Mouse (Mus musculus) midbrain, postnatal 0 days (tissue): ENCODE measurements around the gene Fam189a1. TPM values are rescaled to one million over a fixed set of nuclear protein-coding genes. Genes with fewer than 3 reads are reported as not detected.

Source experiments
- ATAC-seq: fragments of 200-750 bp; cut with Nextera tagmentation; 2 replicates; pipeline ENCODE4 v1.8.0; 2017; ENCODE audit warnings: moderate number of reproducible peaks, mild to moderate bottlenecking, moderate TSS enrichment, moderate library complexity; ENCODE audit not compliant: low FRiP score
- DNase-seq: peaks from one replicate; pipeline ENCODE4 v3.0.0-alpha.2; 2015; ENCODE audit warnings: low spot score
- H3K27ac ChIP-seq: fragments of 300-500 bp; sonication (generic); 2 replicates; pipeline ENCODE4 v1.5.1; 2014; ENCODE audit warnings: low read depth, mild to moderate bottlenecking, low read length, mixed read lengths
- H3K27me3 ChIP-seq: fragments of 300-500 bp; sonication (generic); 2 replicates; pipeline ENCODE4 v1.6.1; 2014; ENCODE audit warnings: low read length, control low read depth, mixed read lengths; ENCODE audit not compliant: insufficient read depth
- H3K36me3 ChIP-seq: fragments of 300-500 bp; sonication (generic); 2 replicates; pipeline ENCODE4 v1.6.1; 2014; ENCODE audit warnings: low read length, control low read depth, mixed read lengths; ENCODE audit not compliant: insufficient read depth
- H3K4me1 ChIP-seq: fragments of 300-500 bp; sonication (generic); 2 replicates; pipeline ENCODE4 v1.6.1; 2014; ENCODE audit warnings: mild to moderate bottlenecking, control low read depth, antibody characterized with exemption, low read length, mixed read lengths; ENCODE audit not compliant: insufficient read depth
- H3K4me2 ChIP-seq: fragments of 300-500 bp; sonication (generic); 2 replicates; pipeline ENCODE4 v1.6.1; 2014; ENCODE audit warnings: low read depth, mild to moderate bottlenecking, low read length, mixed read lengths; ENCODE audit not compliant: poor library complexity, severe bottlenecking
- H3K4me3 ChIP-seq: fragments of 300-500 bp; sonication (generic); 2 replicates; pipeline ENCODE4 v1.5.1; 2014; ENCODE audit warnings: low read depth, mild to moderate bottlenecking, low read length, moderate library complexity
- H3K9ac ChIP-seq: fragments of 300-500 bp; sonication (generic); replicated peaks from 2 replicates; pipeline ENCODE4 v1.6.1; 2014; ENCODE audit warnings: mild to moderate bottlenecking, low read length, moderate library complexity, mixed read lengths; ENCODE audit not compliant: poor library complexity, severe bottlenecking
- H3K9me3 ChIP-seq: fragments of 300-500 bp; sonication (generic); 2 replicates; pipeline ENCODE4 v1.6.1; 2016; ENCODE audit warnings: low read length, control low read depth
- CTCF ChIP-seq: IDR thresholded peaks from 2 replicates; pipeline ENCODE4 v1.5.1; 2016; ENCODE audit warnings: antibody characterized with exemption, mild to moderate bottlenecking
- WGBS: fragments of 180-500 bp; shearing (Covaris S2); extraction: QIAGEN DNeasy Blood & Tissue Kit; methylation state at CpG from one replicate; pipeline ENCODE4 v1.1.7; 2014; 5-methylcytosine and 5-hydroxymethylcytosine counted together
- polyA plus RNA-seq: library from polyadenylated mRNA; unstranded; fragments of >200 nt; fragmentation: Nextera tagmentation; extraction: Ambion mirVana; gene quantifications from 2 replicates; pipeline ENCODE4 v1.2.1, GENCODE M21; 2015
- total RNA-seq: library from RNA; depleted of rRNA; stranded (reverse); fragments of >200 nt; gene quantifications from 2 replicates; pipeline ENCODE4 v1.2.3, GENCODE M21; 2014

Gene Fam189a1
- total and polyA plus RNA-seq, 2 experiments from 2014 or later = 12.8 to 19.7 TPM

GRCm38 (mm10) chr7:65021298-65021697, 135.1 kb downstream of the Fam189a1 start:
- WGBS = 43% methylated on average over 2 of the region's 2 CpGs
- no peak overlapping the region for H3K9ac ChIP-seq

GRCm38 (mm10) chr7:65018036-65018679, 138.2 kb downstream of the Fam189a1 start:
- no peak overlapping the region for H3K27ac ChIP-seq

More at GRCm38 (mm10) chr7:65021298-65021697, 135.1 kb downstream of the Fam189a1 start:
- TF ChIP-seq CTCF = no peak
- ATAC-seq (no peak), DNase-seq (no peak)
- no peaks in the 10 kb centered on the region for H3K36me3 ChIP-seq
- H3K9me3 ChIP-seq = no peaks in the 10 kb centered on the region
- H3K4me3 ChIP-seq = no peak overlapping the region
- no peaks in the 10 kb centered on the region for H3K4me1 ChIP-seq
- H3K27ac ChIP-seq = no peak overlapping the region
- H3K4me2 ChIP-seq = no peak overlapping the region
- no peaks in the 10 kb centered on the region for H3K27me3 ChIP-seq

GRCm38 (mm10) chr7:65017348-65017747, 139.0 kb downstream of the Fam189a1 start:
- H3K4me1 ChIP-seq = no peaks in the 10 kb centered on the region
- no peaks in the 10 kb centered on the region for H3K36me3 ChIP-seq
- no peak for DNase-seq
- no peak overlapping the region for H3K4me3 ChIP-seq
- H3K9ac ChIP-seq = no peak overlapping the region
- H3K27ac ChIP-seq = no peak overlapping the region
- H3K4me2 ChIP-seq = no peak overlapping the region
- WGBS = 58% methylated on average over 5 of the region's 5 CpGs
- no peaks in the 10 kb centered on the region for H3K27me3 ChIP-seq
- H3K9me3 ChIP-seq = no peaks in the 10 kb centered on the region
- TF ChIP-seq CTCF = no peak
- ATAC-seq = no peak

More at GRCm38 (mm10) chr7:65018036-65018679, 138.2 kb downstream of the Fam189a1 start:
- Histone ChIP-seq H3K4me3 (no peak overlapping the region), H3K9me3 (no peaks in the 10 kb centered on the region), H3K4me2 (no peak overlapping the region), H3K36me3 (no peaks in the 10 kb centered on the region), H3K27me3 (no peaks in the 10 kb centered on the region), H3K4me1 (no peaks in the 10 kb centered on the region), H3K9ac (no peak overlapping the region)
- no peak for TF ChIP-seq CTCF
- peak; percentile 18 for DNase-seq
- no peak for ATAC-seq
- 32% methylated on average over 8 of the region's 8 CpGs for WGBS

DNA sequence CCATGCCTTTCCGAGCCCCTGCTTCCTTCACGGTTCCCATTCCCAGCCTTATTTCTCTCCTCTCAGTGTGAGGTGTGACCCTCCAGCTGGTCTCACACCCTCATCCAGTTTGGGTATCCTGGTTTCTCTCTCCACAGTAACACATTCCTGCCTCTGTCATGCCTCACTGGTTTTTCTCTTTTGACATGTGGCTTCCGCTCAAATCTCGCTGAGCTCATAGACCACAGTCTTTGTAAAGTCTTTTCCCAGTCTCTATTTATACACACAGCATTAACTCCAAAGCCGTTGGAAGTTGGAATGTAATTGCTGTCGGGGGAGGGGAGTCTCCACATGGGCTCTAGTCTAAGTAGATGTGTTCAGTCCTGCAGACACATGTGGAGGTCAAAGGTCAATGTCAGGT, 145.2 kb downstream of the Fam189a1 start:
- Histone ChIP-seq H3K4me2 (no peak overlapping the region), H3K36me3 (no peaks in the 10 kb centered on the region), H3K27me3 (no peaks in the 10 kb centered on the region), H3K9ac (no peak overlapping the region), H3K9me3 (no peaks in the 10 kb centered on the region), H3K27ac (no peak overlapping the region), H3K4me1 (no peaks in the 10 kb centered on the region), H3K4me3 (no peak overlapping the region)
- 34% methylated on average over 6 of the region's 6 CpGs for WGBS
- TF ChIP-seq CTCF = no peak
- no peak; the same call in 1 of the 2 replicates for ATAC-seq
- peak; percentile 48 for DNase-seq

DNA sequence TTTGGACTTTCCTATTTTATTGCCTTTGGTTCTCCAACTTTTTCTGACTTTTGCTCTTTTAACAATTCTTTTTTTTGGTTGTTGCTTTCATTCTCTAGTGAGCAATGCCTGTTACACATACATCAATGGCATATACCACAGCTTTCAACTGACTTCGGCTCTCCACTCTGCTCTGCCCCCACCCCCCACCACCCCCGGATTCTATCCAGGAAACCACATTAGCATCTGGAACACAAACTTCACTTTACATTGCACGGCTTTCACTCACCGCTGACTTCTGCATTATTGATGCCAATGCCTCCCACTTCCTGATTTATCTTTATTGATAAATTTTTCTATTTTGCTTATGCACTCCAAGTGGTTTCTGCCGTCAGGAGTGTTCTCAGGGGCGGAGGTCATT, 146.1 kb downstream of the Fam189a1 start:
- DNase-seq (no peak), ATAC-seq (no peak)
- 36% methylated on average over 6 of the region's 6 CpGs for WGBS
- TF ChIP-seq CTCF = no peak
- Histone ChIP-seq H3K4me3 (no peak overlapping the region), H3K9ac (no peak overlapping the region), H3K36me3 (no peaks in the 10 kb centered on the region), H3K27ac (no peak overlapping the region), H3K4me1 (no peaks in the 10 kb centered on the region), H3K27me3 (no peaks in the 10 kb centered on the region), H3K4me2 (no peak overlapping the region), H3K9me3 (no peaks in the 10 kb centered on the region)

DNA sequence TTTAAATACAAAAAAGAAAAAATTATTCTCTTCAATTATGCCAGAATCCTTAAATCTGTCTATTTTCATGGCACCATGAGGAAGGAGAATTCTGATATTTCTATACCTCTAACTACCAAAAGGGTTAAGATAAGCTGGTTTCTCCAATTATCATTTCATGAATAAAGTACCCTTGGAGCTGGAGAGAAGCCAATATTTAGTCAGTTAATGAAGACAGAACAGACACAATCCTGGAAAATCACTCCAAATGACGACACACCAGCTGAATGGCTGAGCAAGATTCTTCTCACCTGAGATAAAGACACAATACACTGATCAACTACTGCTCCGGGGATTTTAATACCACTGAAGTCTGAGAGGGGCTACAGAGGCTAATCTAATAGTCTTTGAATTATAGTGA, 150.6 kb downstream of the Fam189a1 start:
- ATAC-seq = no peak
- Histone ChIP-seq H3K4me1 (no peaks in the 10 kb centered on the region), H3K9me3 (no peaks in the 10 kb centered on the region), H3K4me2 (no peak overlapping the region), H3K36me3 (no peaks in the 10 kb centered on the region), H3K27ac (no peak overlapping the region), H3K27me3 (no peaks in the 10 kb centered on the region), H3K9ac (no peak overlapping the region), H3K4me3 (no peak overlapping the region)
- 40% methylated on average over 2 of the region's 2 CpGs for WGBS
- TF ChIP-seq CTCF = no peak
- DNase-seq = no peak
